Mouse (Mus musculus): ENCODE measurements at regions not wholly inside any gene's neighbourhood (a gene's known extent, or its start where the extent isn't known, plus 50 kb on each side); places are given as distances from the start of the nearest gene placed in this dataset.

- H3K36me3 ChIP-seq (replicated peaks; ENCODE audit: low read length): no peaks in the 10 kb centered on the region
- H3K4me3 ChIP-seq (replicated peaks): no peak overlapping the region
- H3K9me3 ChIP-seq: peaks cover 20% of the 10 kb centered on the region
- no peak for TF ChIP-seq GATA1 (IDR thresholded peaks at IDR 0.05; ENCODE audit: borderline replicate concordance, low read length)
- no peak for TF ChIP-seq FLI1 (IDR thresholded peaks at IDR 0.05; ENCODE audit: low read length)
- no peaks in the 10 kb centered on the region for H3K27me3 ChIP-seq (replicated peaks)
- H3K4me1 ChIP-seq: no peaks in the 10 kb centered on the region
Observed at GRCm38 (mm10) chr8:116071497-116071896, 363.9 kb upstream of the Maf start.

GRCm38 (mm10) chr8:116069538-116069937 is 361.9 kb upstream of the Maf start:
- no peaks in the 10 kb centered on the region for H3K4me1 ChIP-seq
- TF ChIP-seq GATA1 (IDR thresholded peaks at IDR 0.05; ENCODE audit: borderline replicate concordance, low read length): no peak
- TF ChIP-seq FLI1 (IDR thresholded peaks at IDR 0.05; ENCODE audit: low read length): no peak
- no peaks in the 10 kb centered on the region for H3K36me3 ChIP-seq (replicated peaks; ENCODE audit: low read length)
- H3K9me3 ChIP-seq: peaks cover 31% of the 10 kb centered on the region
- H3K27me3 ChIP-seq (replicated peaks): no peaks in the 10 kb centered on the region
- no peak overlapping the region for H3K4me3 ChIP-seq (replicated peaks)

GRCm38 (mm10) chr8:116067978-116068375 is 360.4 kb upstream of the Maf start:
- no peaks in the 10 kb centered on the region for H3K36me3 ChIP-seq (replicated peaks; ENCODE audit: low read length)
- H3K27me3 ChIP-seq (replicated peaks): no peaks in the 10 kb centered on the region
- H3K4me3 ChIP-seq (replicated peaks): no peak overlapping the region
- H3K9me3 ChIP-seq: peaks cover 31% of the 10 kb centered on the region
- H3K4me1 ChIP-seq: no peaks in the 10 kb centered on the region
- TF ChIP-seq GATA1 (IDR thresholded peaks at IDR 0.05; ENCODE audit: borderline replicate concordance, low read length) (no peak), FLI1 (IDR thresholded peaks at IDR 0.05; ENCODE audit: low read length) (no peak)

GRCm38 (mm10) chr8:116067182-116067977 is 359.8 kb upstream of the Maf start:
- TF ChIP-seq GATA1 (IDR thresholded peaks at IDR 0.05; ENCODE audit: borderline replicate concordance, low read length) (no peak), FLI1 (IDR thresholded peaks at IDR 0.05; ENCODE audit: low read length) (no peak)
- Histone ChIP-seq H3K4me1 (no peaks in the 10 kb centered on the region), H3K27me3 (replicated peaks) (no peaks in the 10 kb centered on the region), H3K36me3 (replicated peaks; ENCODE audit: low read length) (no peaks in the 10 kb centered on the region), H3K4me3 (replicated peaks) (no peak overlapping the region), H3K9me3 (peaks cover 30% of the 10 kb centered on the region)

- Histone ChIP-seq H3K4me3 (replicated peaks) (no peak overlapping the region), H3K36me3 (replicated peaks; ENCODE audit: low read length) (no peaks in the 10 kb centered on the region), H3K4me1 (no peaks in the 10 kb centered on the region), H3K9me3 (peaks cover 28% of the 10 kb centered on the region), H3K27me3 (replicated peaks) (no peaks in the 10 kb centered on the region)
- TF ChIP-seq FLI1 (IDR thresholded peaks at IDR 0.05; ENCODE audit: low read length): no peak
- TF ChIP-seq GATA1 (IDR thresholded peaks at IDR 0.05; ENCODE audit: borderline replicate concordance, low read length): no peak
Observed at GRCm38 (mm10) chr8:116065871-116066270, 358.3 kb upstream of the Maf start.

DNA sequence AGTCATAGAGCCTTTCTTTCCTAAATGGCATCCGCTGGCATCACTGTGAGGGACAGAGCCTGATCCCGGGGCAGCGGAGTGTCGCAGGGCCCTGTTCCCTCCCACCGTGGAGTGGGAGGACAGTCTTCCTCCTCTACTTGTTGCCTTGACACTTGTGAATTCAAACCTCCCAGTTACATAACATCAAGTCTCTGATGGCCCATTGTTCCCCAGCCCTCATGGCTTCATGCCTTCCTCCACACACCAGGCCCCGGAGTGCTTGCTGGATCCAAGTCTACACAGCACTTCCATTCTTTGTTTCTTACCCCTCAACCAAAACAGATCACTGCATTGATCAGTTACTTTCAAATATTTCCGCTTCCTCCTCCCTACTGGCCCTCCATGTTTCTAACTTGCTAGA is 357.7 kb upstream of the Maf start:
- Histone ChIP-seq H3K9me3 (peaks cover 25% of the 10 kb centered on the region), H3K27me3 (replicated peaks) (no peaks in the 10 kb centered on the region), H3K36me3 (replicated peaks; ENCODE audit: low read length) (no peaks in the 10 kb centered on the region), H3K4me3 (replicated peaks) (no peak overlapping the region), H3K4me1 (no peaks in the 10 kb centered on the region)
- no peak for TF ChIP-seq GATA1 (IDR thresholded peaks at IDR 0.05; ENCODE audit: borderline replicate concordance, low read length)
- no peak for TF ChIP-seq FLI1 (IDR thresholded peaks at IDR 0.05; ENCODE audit: low read length)

GRCm38 (mm10) chr8:116064562-116064961 is 357.0 kb upstream of the Maf start:
- H3K4me1 ChIP-seq: no peaks in the 10 kb centered on the region
- H3K4me3 ChIP-seq (replicated peaks): no peak overlapping the region
- H3K27me3 ChIP-seq (replicated peaks): no peaks in the 10 kb centered on the region
- no peaks in the 10 kb centered on the region for H3K36me3 ChIP-seq (replicated peaks; ENCODE audit: low read length)
- no peak for TF ChIP-seq FLI1 (IDR thresholded peaks at IDR 0.05; ENCODE audit: low read length)
- TF ChIP-seq GATA1 (IDR thresholded peaks at IDR 0.05; ENCODE audit: borderline replicate concordance, low read length): no peak
- peaks cover 22% of the 10 kb centered on the region for H3K9me3 ChIP-seq

- Histone ChIP-seq H3K4me3 (replicated peaks) (no peak overlapping the region), H3K36me3 (replicated peaks; ENCODE audit: low read length) (no peaks in the 10 kb centered on the region), H3K4me1 (no peaks in the 10 kb centered on the region), H3K27me3 (replicated peaks) (no peaks in the 10 kb centered on the region), H3K9me3 (peaks cover 17% of the 10 kb centered on the region)
- TF ChIP-seq FLI1 (IDR thresholded peaks at IDR 0.05; ENCODE audit: low read length) (no peak), GATA1 (IDR thresholded peaks at IDR 0.05; ENCODE audit: borderline replicate concordance, low read length) (no peak)
Observed at GRCm38 (mm10) chr8:116063541-116063940, 355.9 kb upstream of the Maf start.

DNA sequence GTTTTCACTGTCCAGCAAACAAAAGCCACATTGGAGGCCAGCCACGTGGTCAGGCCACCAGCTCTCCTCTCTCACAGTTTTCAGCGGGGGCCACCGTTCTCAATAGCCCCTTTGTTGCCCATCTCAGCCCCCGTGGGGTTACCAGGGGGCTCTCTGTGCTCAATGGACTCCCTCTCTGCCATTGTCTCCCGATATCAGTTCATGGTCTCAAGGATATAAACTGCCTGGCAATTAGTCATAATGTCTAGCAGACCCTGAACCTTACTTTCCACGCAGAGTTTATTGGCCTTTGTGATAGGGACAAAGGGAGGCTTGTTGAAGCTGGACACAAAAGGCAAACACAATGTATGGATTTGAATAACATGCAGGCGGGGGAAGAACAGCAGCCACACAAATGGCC is 345.9 kb upstream of the Maf start:
- H3K9me3 ChIP-seq: no peaks in the 10 kb centered on the region; the same call in 1 of the 2 replicates
- no peaks in the 10 kb centered on the region for H3K36me3 ChIP-seq (replicated peaks; ENCODE audit: low read length)
- H3K27me3 ChIP-seq (replicated peaks): no peaks in the 10 kb centered on the region
- H3K4me1 ChIP-seq: no peaks in the 10 kb centered on the region
- no peak overlapping the region for H3K4me3 ChIP-seq (replicated peaks)
- TF ChIP-seq GATA1 (IDR thresholded peaks at IDR 0.05; ENCODE audit: borderline replicate concordance, low read length) (no peak), FLI1 (IDR thresholded peaks at IDR 0.05; ENCODE audit: low read length) (no peak)

GRCm38 (mm10) chr8:116053043-116053442 is 345.4 kb upstream of the Maf start:
- Histone ChIP-seq H3K36me3 (replicated peaks; ENCODE audit: low read length) (no peaks in the 10 kb centered on the region), H3K4me3 (replicated peaks) (no peak overlapping the region), H3K27me3 (replicated peaks) (no peaks in the 10 kb centered on the region)

More at GRCm38 (mm10) chr8:116053043-116053442, 345.4 kb upstream of the Maf start:
- TF ChIP-seq FLI1 (IDR thresholded peaks at IDR 0.05; ENCODE audit: low read length) (no peak), GATA1 (IDR thresholded peaks at IDR 0.05; ENCODE audit: borderline replicate concordance, low read length) (no peak)
- no peaks in the 10 kb centered on the region for H3K4me1 ChIP-seq
- no peaks in the 10 kb centered on the region; the same call in 1 of the 2 replicates for H3K9me3 ChIP-seq
